Mouse (Mus musculus) skeletal muscle tissue, adult 2 months (tissue): ENCODE data around the gene Olfr1352.
"Not testable (repeated sequence)": the region's sequence is repeated elsewhere in the genome, so short reads cannot be mapped to it uniquely, and the experiment has no call there.

ENCODE experiments used
- DNase-seq: peaks from one replicate; pipeline ENCODE4 v3.0.0-alpha.2; 2012; ENCODE audit warnings: low read depth, low spot score

Gene Olfr1352

DNA sequence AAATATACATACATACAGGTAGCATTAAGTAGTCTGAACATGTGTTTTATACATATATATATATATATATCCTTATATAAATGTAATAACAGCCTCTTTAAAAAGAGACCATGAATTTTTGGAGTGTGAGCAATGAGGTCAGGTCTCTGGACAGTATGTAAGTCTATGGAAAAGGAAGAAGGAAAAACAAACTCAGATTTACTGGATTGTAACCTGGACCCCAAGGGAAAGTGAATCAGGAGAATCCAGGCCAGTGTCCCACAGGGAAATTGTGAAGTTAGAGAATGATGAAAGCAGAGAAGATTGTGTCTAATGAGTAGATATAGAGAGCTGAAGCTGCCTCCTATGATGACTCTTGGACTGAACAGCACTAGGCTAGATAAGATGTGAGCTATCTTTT lies at the start of gene Olfr1352:
TSS of gene Olfr1352 (plus strand) at position 301 of the 400 bp plus-strand sequence.
- no peak for DNase-seq

DNA sequence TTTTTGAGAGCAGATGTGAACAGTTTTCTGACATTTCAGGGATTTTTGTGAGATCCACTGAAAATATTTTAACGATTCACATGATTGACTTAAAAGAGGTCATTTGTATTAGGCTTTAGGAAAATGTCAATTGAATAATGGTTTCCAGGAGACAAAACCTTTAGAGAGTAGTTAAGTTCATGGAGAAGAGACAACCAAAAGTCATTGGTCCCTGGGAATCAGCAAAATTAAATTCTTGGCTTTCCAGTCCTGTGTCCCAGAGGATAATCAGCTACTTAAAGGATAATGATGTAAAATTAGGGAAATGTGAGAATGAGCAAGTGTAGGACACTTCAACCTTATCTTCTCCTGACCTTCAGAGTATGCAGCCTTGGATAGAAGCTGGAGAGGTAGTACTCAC lies 30.5 kb upstream of the Olfr1352 start, which contains the start of gene Olfr8:
TSS of gene Olfr8 (plus strand) at position 301 of the 400 bp plus-strand sequence.
- not testable (repeated sequence) for DNase-seq

DNA sequence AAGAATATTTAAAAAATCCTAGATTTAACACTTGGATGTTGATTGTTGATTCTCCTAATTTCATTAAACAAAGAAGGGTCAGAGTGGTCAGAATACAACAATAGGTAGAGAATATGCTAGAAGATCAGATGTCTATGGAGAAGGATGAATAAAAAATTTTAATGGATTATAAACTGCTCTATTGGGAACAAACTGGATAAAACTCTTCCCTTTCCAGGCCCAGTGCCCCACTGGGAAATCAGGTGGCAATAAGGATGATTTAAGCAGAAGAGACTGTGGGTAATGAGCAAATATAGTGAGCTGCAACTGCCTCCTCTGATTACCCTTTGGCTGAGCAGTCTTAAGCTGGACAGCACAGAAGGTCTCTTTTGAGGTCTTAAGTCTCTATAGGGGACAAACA lies 17.8 kb upstream of the Olfr1352 start, which contains the start of gene Olfr1353:
TSS of gene Olfr1353 (plus strand) at position 301 of the 400 bp plus-strand sequence.
- not testable (repeated sequence) for DNase-seq

DNA sequence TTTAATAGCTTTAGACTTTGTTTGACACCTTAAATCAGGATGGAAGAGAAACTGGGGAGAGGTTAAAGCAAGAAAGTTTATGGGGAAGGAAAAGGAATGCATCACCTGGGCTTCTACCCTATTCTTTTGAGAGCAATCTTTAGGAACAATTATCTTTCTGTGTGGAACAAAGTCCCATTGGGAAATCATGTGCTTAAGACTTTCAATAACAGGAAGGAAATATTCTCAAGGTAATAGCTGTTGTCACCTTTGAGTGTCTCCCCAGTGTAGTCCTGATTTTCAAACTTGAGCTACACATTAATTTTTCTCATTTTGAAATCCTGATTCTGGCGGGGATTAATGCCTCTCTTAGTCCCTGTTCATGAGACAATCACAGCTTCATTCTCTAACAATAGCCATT lies 31.3 kb downstream of the Olfr1352 start, which contains the start of gene Olfr1351:
TSS of gene Olfr1351 (plus strand) at position 301 of the 400 bp plus-strand sequence.
- no peak for DNase-seq

DNA sequence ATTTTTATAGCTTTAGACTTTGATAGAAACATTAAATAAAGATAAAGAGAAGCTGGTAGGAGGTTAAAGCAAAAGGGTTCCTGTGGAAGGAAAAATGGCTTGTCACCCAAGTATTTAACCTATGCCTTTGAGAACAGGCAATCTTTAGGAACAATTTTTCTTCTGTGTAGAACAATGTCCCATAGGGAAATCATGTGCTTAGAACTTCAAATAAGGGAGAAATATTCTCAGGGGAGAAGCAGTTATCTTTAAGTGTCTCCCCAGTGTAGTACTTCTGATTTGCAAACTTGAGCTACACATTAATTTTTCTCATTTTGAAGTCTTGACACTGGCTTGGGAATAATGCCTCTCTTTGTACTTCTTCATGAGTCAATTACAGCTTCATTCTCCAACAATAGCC lies 47.6 kb downstream of the Olfr1352 start, which contains the start of gene Olfr57:
TSS of gene Olfr57 (plus strand) at position 301 of the 400 bp plus-strand sequence.
- DNase-seq, result no peak
